Mouse (Mus musculus): ENCODE measurements around the gene Tspan15. TPM values are rescaled to one million over a fixed set of nuclear protein-coding genes. Genes with fewer than 3 reads are reported as not detected.

Gene Tspan15
- polyA plus RNA-seq, 1 experiment: 504 TPM

DNA sequence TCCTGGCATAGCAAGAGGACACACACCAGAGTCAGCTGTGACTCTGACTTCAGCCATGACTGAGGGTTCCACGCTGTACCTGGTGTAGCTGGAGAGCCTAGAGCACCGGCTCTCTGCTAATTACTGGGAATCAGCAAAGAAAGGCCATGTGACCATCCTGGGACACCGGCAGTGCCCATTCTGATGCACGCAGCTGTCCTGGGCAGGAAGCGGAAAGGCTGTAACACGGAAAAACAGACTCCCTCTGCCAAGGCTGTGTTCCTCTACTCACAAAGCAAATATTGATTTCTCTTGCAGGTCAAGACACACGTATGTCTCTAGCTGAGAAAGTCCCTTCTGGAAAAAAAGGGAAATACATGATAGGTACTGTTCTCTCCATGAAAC, 12.3 kb downstream of the Tspan15 start:
- TF ChIP-seq POLR2A (IDR thresholded peaks at IDR 0.05; ENCODE audit: low read depth, low read length) (no peak), CTCF (IDR thresholded peaks at IDR 0.05; ENCODE audit: extremely low read depth, insufficient read length, insufficient replicate concordance, low read depth, low read length) (no peak)
- 13% methylated on average over 7 of the region's 7 CpGs for WGBS

GRCm38 (mm10) chr10:62218044-62218788, 12.8 kb downstream of the Tspan15 start:
- peak overlapping the region; percentile 100 for H3K27ac ChIP-seq (ENCODE audit: insufficient read depth, low read depth, low read length)
- peak overlapping the region; percentile 53 for H3K4me3 ChIP-seq (ENCODE audit: low read depth, low read length)
- TF ChIP-seq POLR2A (IDR thresholded peaks at IDR 0.05; ENCODE audit: low read depth, low read length) (peak; percentile 36; the same call in 1 of the 2 replicates), CTCF (IDR thresholded peaks at IDR 0.05; ENCODE audit: extremely low read depth, insufficient read length, insufficient replicate concordance, low read depth, low read length) (no peak)
- H3K36me3 ChIP-seq (ENCODE audit: control insufficient read depth, insufficient read depth, low read length): peaks cover 6% of the 10 kb centered on the region; the same call in 1 of the 2 replicates
- peaks cover 48% of the 10 kb centered on the region for H3K4me1 ChIP-seq (ENCODE audit: control insufficient read depth, insufficient read depth, insufficient read length, low read length)
- 33% methylated on average over 19 of the region's 19 CpGs for WGBS
- no peaks in the 10 kb centered on the region for H3K27me3 ChIP-seq (ENCODE audit: control insufficient read depth, insufficient read depth, low read length)

More for the DNA sequence above, 12.3 kb downstream of the Tspan15 start:
- peaks cover 50% of the 10 kb centered on the region for H3K4me1 ChIP-seq (ENCODE audit: control insufficient read depth, insufficient read depth, insufficient read length, low read length)
- H3K36me3 ChIP-seq (ENCODE audit: control insufficient read depth, insufficient read depth, low read length): 0 out of 2 replicates have a peak, but pooled peaks cover 2% of the 10 kb centered on the region
- H3K27ac ChIP-seq (ENCODE audit: insufficient read depth, low read depth, low read length): peak overlapping the region; percentile 100
- no peaks in the 10 kb centered on the region for H3K27me3 ChIP-seq (ENCODE audit: control insufficient read depth, insufficient read depth, low read length)
- peak overlapping the region; percentile 53 for H3K4me3 ChIP-seq (ENCODE audit: low read depth, low read length)

DNA sequence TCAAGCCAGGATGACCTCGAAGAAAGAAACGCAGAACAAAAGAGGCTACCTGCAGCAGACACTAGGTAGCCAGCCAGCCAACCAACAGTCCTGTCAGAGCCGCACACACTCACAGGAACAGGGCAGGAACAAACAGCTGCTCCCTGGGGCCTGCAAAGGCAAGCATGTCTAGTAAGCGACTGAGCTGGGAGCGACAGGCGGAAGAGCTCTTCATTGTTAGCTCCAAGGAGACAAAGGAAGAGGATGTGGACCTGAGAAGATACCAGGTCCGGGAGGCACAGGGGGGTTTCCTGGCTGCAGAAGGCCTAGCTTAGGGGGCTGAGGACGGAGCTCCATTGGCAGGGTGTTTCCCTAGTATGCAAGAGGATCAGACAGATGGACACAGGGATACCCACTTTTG, 13.9 kb downstream of the Tspan15 start:
- Histone ChIP-seq H3K27ac (ENCODE audit: insufficient read depth, low read depth, low read length) (peak overlapping the region; percentile 100), H3K27me3 (ENCODE audit: control insufficient read depth, insufficient read depth, low read length) (no peaks in the 10 kb centered on the region), H3K4me3 (ENCODE audit: low read depth, low read length) (no peak overlapping the region), H3K36me3 (ENCODE audit: control insufficient read depth, insufficient read depth, low read length) (peaks cover 10% of the 10 kb centered on the region), H3K4me1 (ENCODE audit: control insufficient read depth, insufficient read depth, insufficient read length, low read length) (peaks cover 45% of the 10 kb centered on the region)
- 57% methylated on average over 8 of the region's 8 CpGs for WGBS
- TF ChIP-seq POLR2A (IDR thresholded peaks at IDR 0.05; ENCODE audit: low read depth, low read length): no peak
- TF ChIP-seq CTCF (IDR thresholded peaks at IDR 0.05; ENCODE audit: extremely low read depth, insufficient read length, insufficient replicate concordance, low read depth, low read length): no peak

DNA sequence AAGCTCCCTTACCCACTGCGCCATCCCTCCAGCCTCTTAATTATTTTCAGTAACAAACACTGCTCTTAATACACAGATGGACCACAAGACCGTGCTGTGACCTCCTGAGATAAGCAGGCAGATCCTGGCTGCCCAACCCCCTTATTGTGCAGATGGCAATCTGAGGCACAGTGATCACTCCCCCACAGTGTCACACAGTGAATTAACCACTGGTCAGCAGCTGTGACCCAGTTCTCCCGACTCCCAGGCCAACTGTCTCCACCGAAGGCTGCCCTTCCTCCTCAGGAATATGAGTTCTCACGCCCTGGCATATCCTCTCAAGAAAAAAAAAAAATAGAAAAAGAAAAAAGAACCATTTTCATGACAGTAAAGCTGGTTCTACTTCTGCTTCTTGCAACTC, 14.5 kb downstream of the Tspan15 start:
- 32% methylated on average over 5 of the region's 5 CpGs for WGBS

GRCm38 (mm10) chr10:62215633-62216032, 15.4 kb downstream of the Tspan15 start:
- no peaks in the 10 kb centered on the region for H3K27me3 ChIP-seq (ENCODE audit: control insufficient read depth, insufficient read depth, low read length)
- TF ChIP-seq POLR2A (IDR thresholded peaks at IDR 0.05; ENCODE audit: low read depth, low read length): no peak
- TF ChIP-seq CTCF (IDR thresholded peaks at IDR 0.05; ENCODE audit: extremely low read depth, insufficient read length, insufficient replicate concordance, low read depth, low read length): no peak
- H3K4me3 ChIP-seq (ENCODE audit: low read depth, low read length): no peak overlapping the region
- H3K27ac ChIP-seq (ENCODE audit: insufficient read depth, low read depth, low read length): peak overlapping the region; percentile 47
- 35% methylated on average over 8 of the region's 8 CpGs for WGBS
- H3K4me1 ChIP-seq (ENCODE audit: control insufficient read depth, insufficient read depth, insufficient read length, low read length): peaks cover 43% of the 10 kb centered on the region
- H3K36me3 ChIP-seq (ENCODE audit: control insufficient read depth, insufficient read depth, low read length): peaks cover 12% of the 10 kb centered on the region

More for the DNA sequence above, 14.5 kb downstream of the Tspan15 start:
- peak overlapping the region; percentile 100 for H3K27ac ChIP-seq (ENCODE audit: insufficient read depth, low read depth, low read length)
- TF ChIP-seq CTCF (IDR thresholded peaks at IDR 0.05; ENCODE audit: extremely low read depth, insufficient read length, insufficient replicate concordance, low read depth, low read length) (no peak), POLR2A (IDR thresholded peaks at IDR 0.05; ENCODE audit: low read depth, low read length) (no peak)
- peaks cover 45% of the 10 kb centered on the region for H3K4me1 ChIP-seq (ENCODE audit: control insufficient read depth, insufficient read depth, insufficient read length, low read length)
- no peak overlapping the region for H3K4me3 ChIP-seq (ENCODE audit: low read depth, low read length)
- peaks cover 10% of the 10 kb centered on the region for H3K36me3 ChIP-seq (ENCODE audit: control insufficient read depth, insufficient read depth, low read length)
- H3K27me3 ChIP-seq (ENCODE audit: control insufficient read depth, insufficient read depth, low read length): no peaks in the 10 kb centered on the region

DNA sequence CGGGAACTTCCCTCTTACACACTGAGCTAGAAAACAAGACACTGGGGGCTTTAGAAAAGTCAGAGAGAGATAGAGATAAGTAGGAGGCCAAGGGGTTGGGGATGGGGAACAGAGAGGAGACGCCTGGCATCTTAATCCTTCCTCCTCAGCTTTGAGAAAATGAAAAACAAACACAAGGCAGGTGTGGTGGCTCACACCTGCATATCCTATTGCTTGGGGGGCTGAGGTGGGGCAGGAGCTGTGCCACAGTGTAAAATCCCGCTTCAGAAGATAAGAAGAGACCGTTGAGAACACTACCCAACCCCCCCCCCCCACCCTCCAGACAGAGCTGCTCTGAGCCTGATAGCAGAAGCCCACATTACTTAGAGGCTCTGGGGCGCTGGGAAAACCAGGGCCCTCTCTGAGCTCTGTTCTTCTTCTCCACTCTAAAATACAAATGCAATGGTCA, 15.9 kb downstream of the Tspan15 start:
- Histone ChIP-seq H3K36me3 (ENCODE audit: control insufficient read depth, insufficient read depth, low read length) (peaks cover 16% of the 10 kb centered on the region), H3K4me1 (ENCODE audit: control insufficient read depth, insufficient read depth, insufficient read length, low read length) (peaks cover 39% of the 10 kb centered on the region), H3K4me3 (ENCODE audit: low read depth, low read length) (no peak overlapping the region), H3K27ac (ENCODE audit: insufficient read depth, low read depth, low read length) (peak overlapping the region; percentile 47), H3K27me3 (ENCODE audit: control insufficient read depth, insufficient read depth, low read length) (no peaks in the 10 kb centered on the region)
- TF ChIP-seq POLR2A (IDR thresholded peaks at IDR 0.05; ENCODE audit: low read depth, low read length) (no peak), CTCF (IDR thresholded peaks at IDR 0.05; ENCODE audit: extremely low read depth, insufficient read length, insufficient replicate concordance, low read depth, low read length) (no peak)
- 19% methylated on average over 5 of the region's 5 CpGs for WGBS

- no peak for TF ChIP-seq POLR2A (IDR thresholded peaks at IDR 0.05; ENCODE audit: low read depth, low read length)
- no peak for TF ChIP-seq CTCF (IDR thresholded peaks at IDR 0.05; ENCODE audit: extremely low read depth, insufficient read length, insufficient replicate concordance, low read depth, low read length)
- peaks cover 13% of the 10 kb centered on the region for H3K4me1 ChIP-seq (ENCODE audit: control insufficient read depth, insufficient read depth, insufficient read length, low read length)
- H3K4me3 ChIP-seq (ENCODE audit: low read depth, low read length): no peak overlapping the region
- H3K27me3 ChIP-seq (ENCODE audit: control insufficient read depth, insufficient read depth, low read length): no peaks in the 10 kb centered on the region
- WGBS: 89% methylated on average over 5 of the region's 6 CpGs
- no peak overlapping the region for H3K27ac ChIP-seq (ENCODE audit: insufficient read depth, low read depth, low read length)
- H3K36me3 ChIP-seq (ENCODE audit: control insufficient read depth, insufficient read depth, low read length): peaks cover 14% of the 10 kb centered on the region
These were observed 19.7 kb downstream of the Tspan15 start for GRCm38 (mm10) chr10:62211310-62211709.

Data from small intestine, adult 2 months (tissue).